Comparison of ENCODE assay signal across 11 mouse cellular contexts in genomic region chr12:100419946-100420874, GRCm38 (mm10).
A peak's percentile ranks its signal among the peaks of the same experiment; 100 is the strongest.
DNase-seq lines count a peak whose midpoint lies in the region; TF ChIP-seq lines count a peak whose summit lies in the region.
"Had no signal": no experiment of that assay in that cellular context is flagged by ENCODE, and none has a peak within 500 bp of the region (broad histone marks: within the 10 kb centered on the region; RNA-seq: fewer than 3 reads in every experiment).

No protein-coding gene starts in this region.

- DNase-seq in gastrocnemius, adult 2 months = peak; percentile 47
- no peak for DNase-seq in gastrocnemius, adult 8-10 months (ENCODE audit: low spot score in 2 of 2)
- peak; percentile 31 for DNase-seq in CD4-positive helper T cell, adult 2 months (ENCODE audit: low read depth, low spot score)
- peak; percentile 85 for DNase-seq in brain, adult 2 months (ENCODE audit: low read depth, low spot score)
- peak; percentile 31 for DNase-seq in induced T-regulatory cell, adult 2 months (ENCODE audit: low read depth)
- no peak for DNase-seq in thymus, postnatal 36 days
- DNase-seq in neural tube, embryonic 10.5 days (ENCODE audit: extremely low spot score, low spot score) = no peak
- no peak for DNase-seq in heart, postnatal 36 days
- DNase-seq: gastrocnemius, postnatal 25 days; right cerebral cortex, postnatal 14 days had no signal

- TF ChIP-seq CTCF in gastrocnemius, adult 2 months (IDR thresholded peaks at IDR 0.05) = no peak

- H3K27ac ChIP-seq in gastrocnemius, adult 2 months = peak overlapping the region; percentile 92
- H3K27ac ChIP-seq: midbrain, embryonic 12.5 days had no signal

- peak overlapping the region; percentile 14 for H3K4me3 ChIP-seq in gastrocnemius, adult 2 months
- H3K4me3 ChIP-seq: midbrain, embryonic 12.5 days had no signal

- intact Hi-C loops in gastrocnemius, adult 2 months (cut with DNase I) = loop anchor here (2.0 to 5.0 kb wide), 2 partner anchors 62 to 219 kb away; no protein-coding TSS in a partner anchor
- intact Hi-C loops in heart, postnatal 36 days (cut with DNase I) = loop anchor here (2.0 kb wide), 1 partner anchor 217 kb away; no protein-coding TSS in a partner anchor

Comparison
In these comparisons a context has a peak if more than half of its experiments do, and no peak if none do; other contexts are left out.
1. DNase-seq: peak in gastrocnemius, adult 2 months (single experiment), CD4-positive helper T cell, adult 2 months (single experiment), brain, adult 2 months (single experiment) and induced T-regulatory cell, adult 2 months (single experiment); none in gastrocnemius, adult 8-10 months (0 of 2), thymus, postnatal 36 days (0 of 2), neural tube, embryonic 10.5 days (single experiment) and heart, postnatal 36 days (0 of 2).